Mouse (Mus musculus) testis, adult 2 months (tissue): ENCODE data around the gene Ces1e.

Experiments used
- CTCF ChIP-seq: fragments of 200-500 bp; IDR thresholded peaks from 2 replicates; pipeline ENCODE4 v1.5.1; 2012; ENCODE audit warnings: low read depth, mild to moderate bottlenecking, inconsistent platforms, low read length, moderate library complexity; ENCODE audit not compliant: control insufficient read depth, insufficient read depth, insufficient replicate concordance
- POLR2A ChIP-seq: fragments of 200-500 bp; IDR thresholded peaks from 2 replicates; pipeline ENCODE4 v1.6.1; 2012; ENCODE audit warnings: low read depth, mild to moderate bottlenecking, inconsistent platforms, low read length, moderate library complexity; ENCODE audit not compliant: control insufficient read depth

GRCm38 (mm10) chr8:93221896-93222295, 7.5 kb downstream of the Ces1e start:
- TF ChIP-seq CTCF (no peak), POLR2A (no peak)
